Mouse (Mus musculus): ENCODE data around the gene Hdac7. TPM values are rescaled to one million over a fixed set of nuclear protein-coding genes. Genes with fewer than 3 reads are reported as not detected.

The Hdac7 gene
- total and polyA plus RNA-seq, 3 experiments: 19.8 to 55.2 (median 21.7) TPM

DNA sequence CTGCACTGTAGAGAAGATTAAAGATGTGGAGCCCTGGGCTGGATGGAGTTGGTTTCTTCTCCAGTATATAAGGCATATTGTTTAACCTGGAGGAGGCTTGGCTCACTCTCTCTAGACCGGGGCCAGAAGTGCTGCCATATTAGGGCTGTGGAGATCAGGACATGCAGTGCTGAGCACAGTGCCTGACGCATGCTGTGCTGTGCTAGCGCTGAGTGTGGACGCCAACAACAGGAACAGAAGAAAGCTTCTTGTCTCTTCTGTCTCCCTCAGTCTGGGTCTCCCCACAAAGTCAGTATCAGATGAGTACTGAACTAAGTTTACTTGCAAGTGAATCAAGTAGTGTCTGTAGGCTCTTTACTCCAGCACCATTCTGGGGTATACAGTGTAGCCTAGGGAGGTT, 4.8 kb downstream of the Hdac7 start:
- dilution Hi-C loops (cut with MboI; ENCODE audit: extremely low pct_ligation_motif_present, extremely low pct_unique_long_range_greater_than_20kb, low sequenced_read_pairs): no loop called here
- no peak for TF ChIP-seq RAD21 (IDR thresholded peaks at IDR 0.05; ENCODE audit: low read depth, low read length)
- no peak for TF ChIP-seq NELFE (IDR thresholded peaks at IDR 0.05; ENCODE audit: low read depth, low read length)
- no peak for TF ChIP-seq POLR2A (IDR thresholded peaks at IDR 0.05; ENCODE audit: low read depth, low read length)
- no peak for TF ChIP-seq BHLHE40 (IDR thresholded peaks at IDR 0.05; ENCODE audit: low read depth, low read length)
- TF ChIP-seq PAX5 (IDR thresholded peaks at IDR 0.05; ENCODE audit: low read length): no peak
- TF ChIP-seq MAZ (IDR thresholded peaks at IDR 0.05; ENCODE audit: low read depth, low read length): no peak
- no peak for TF ChIP-seq NRF1 (IDR thresholded peaks at IDR 0.05; ENCODE audit: low read depth, low read length)
- no peak for TF ChIP-seq JUND (conservative IDR thresholded peaks at IDR 0.05; ENCODE audit: low read depth, low read length)
- TF ChIP-seq MEF2A (IDR thresholded peaks at IDR 0.05; ENCODE audit: borderline replicate concordance, low read depth, low read length): no peak
- TF ChIP-seq ETS1 (conservative IDR thresholded peaks at IDR 0.05; ENCODE audit: low read depth, low read length): no peak
- no peak for TF ChIP-seq CHD2 (IDR thresholded peaks at IDR 0.05; ENCODE audit: low read length)
- TF ChIP-seq SIN3A (IDR thresholded peaks at IDR 0.05; ENCODE audit: low read length): no peak
- TF ChIP-seq MAFK (IDR thresholded peaks at IDR 0.05; ENCODE audit: insufficient replicate concordance, low read length): no peak
- no peak for TF ChIP-seq POLR2AphosphoS2 (IDR thresholded peaks at IDR 0.05; ENCODE audit: low read depth, low read length)
- no peak for TF ChIP-seq GABPA (IDR thresholded peaks at IDR 0.05; ENCODE audit: insufficient replicate concordance, low read depth, low read length)
- no peak for TF ChIP-seq ELF1 (IDR thresholded peaks at IDR 0.05; ENCODE audit: low read depth, low read length)
- no peak for TF ChIP-seq MYC (IDR thresholded peaks at IDR 0.05; ENCODE audit: low read depth, low read length)
- TF ChIP-seq JUN (IDR thresholded peaks at IDR 0.05; ENCODE audit: insufficient read depth, low read depth, low read length): no peak
- peaks cover 43 to 85% of the 10 kb centered on the region in 2 experiments for H3K4me1 ChIP-seq (ENCODE audit: control insufficient read depth in 1 of 2, insufficient read depth in 2 of 2)
- H3K36me3 ChIP-seq (replicated peaks in 1 of 2; ENCODE audit: control insufficient read depth in 1 of 2, insufficient read depth in 1 of 2, low read length in 1 of 2): no peaks in the 10 kb centered on the region
- in situ Hi-C loops (cut with MboI; ENCODE audit: low pct_ligation_motif_present, low pct_unique_long_range_greater_than_20kb, low sequenced_read_pairs): loop anchor here (25.0 kb wide), 1 partner anchor 377 kb away; no protein-coding TSS in a partner anchor
- no peaks in the 10 kb centered on the region for H3K79me2 ChIP-seq (replicated peaks; ENCODE audit: control insufficient read depth, extremely low read depth, insufficient read depth, poor library complexity, severe bottlenecking)
- no peak overlapping the region for H3K27ac ChIP-seq (ENCODE audit: insufficient read depth, low read depth)
- no peak overlapping the region for H3K4me3 ChIP-seq (replicated peaks in 1 of 3; ENCODE audit: low read depth in 2 of 3, low read length in 2 of 3, poor library complexity in 1 of 3)
- DNase-seq (ENCODE audit: extremely low read depth): no peak
- no peaks in the 10 kb centered on the region for H3K9me3 ChIP-seq (replicated peaks; ENCODE audit: low read length)
- H3K9ac ChIP-seq (ENCODE audit: insufficient read depth, low read depth): no peak overlapping the region
- no peak overlapping the region for H3K4me2 ChIP-seq (ENCODE audit: insufficient read depth, low read depth, poor library complexity, severe bottlenecking)
- no peaks in the 10 kb centered on the region for H3K27me3 ChIP-seq (replicated peaks)

DNA sequence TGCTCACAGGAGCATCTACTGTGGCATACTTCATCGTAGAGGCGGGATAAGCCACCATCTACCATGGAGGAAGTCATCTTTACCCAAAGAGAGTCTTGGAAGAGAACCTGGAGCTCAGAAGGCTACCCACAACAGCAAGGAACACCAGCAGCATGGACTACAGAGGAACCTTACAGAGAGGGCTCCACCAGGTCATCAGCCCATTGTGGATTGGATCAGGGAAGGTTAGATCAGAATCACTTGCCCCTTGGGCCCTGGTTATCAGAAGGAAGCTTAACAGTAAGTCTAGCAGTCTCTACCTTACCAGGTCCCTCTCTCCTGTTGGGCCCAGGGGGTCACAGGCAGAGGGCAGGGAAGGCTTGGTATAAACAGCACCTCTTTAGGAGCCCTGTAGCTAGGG, 5.3 kb downstream of the Hdac7 start:
- Histone ChIP-seq H3K4me2 (ENCODE audit: insufficient read depth, low read depth, poor library complexity, severe bottlenecking) (no peak overlapping the region), H3K36me3 (replicated peaks in 1 of 2; ENCODE audit: control insufficient read depth in 1 of 2, insufficient read depth in 1 of 2, low read length in 1 of 2) (no peaks in the 10 kb centered on the region), H3K27ac (ENCODE audit: insufficient read depth, low read depth) (no peak overlapping the region), H3K9ac (ENCODE audit: insufficient read depth, low read depth) (no peak overlapping the region), H3K27me3 (replicated peaks) (no peaks in the 10 kb centered on the region), H3K9me3 (replicated peaks; ENCODE audit: low read length) (no peaks in the 10 kb centered on the region), H3K79me2 (replicated peaks; ENCODE audit: control insufficient read depth, extremely low read depth, insufficient read depth, poor library complexity, severe bottlenecking) (no peaks in the 10 kb centered on the region), H3K4me1 (ENCODE audit: control insufficient read depth in 1 of 2, insufficient read depth in 2 of 2) (peaks cover 42 to 80% of the 10 kb centered on the region in 2 experiments), H3K4me3 (replicated peaks in 1 of 3; ENCODE audit: low read depth in 2 of 3, low read length in 2 of 3, poor library complexity in 1 of 3) (no peak overlapping the region)
- in situ Hi-C loops (cut with MboI; ENCODE audit: low pct_ligation_motif_present, low pct_unique_long_range_greater_than_20kb, low sequenced_read_pairs): loop anchor here (25.0 kb wide), 1 partner anchor 377 kb away; no protein-coding TSS in a partner anchor
- no peak for DNase-seq (ENCODE audit: extremely low read depth)
- dilution Hi-C loops (cut with MboI; ENCODE audit: extremely low pct_ligation_motif_present, extremely low pct_unique_long_range_greater_than_20kb, low sequenced_read_pairs): no loop called here
- TF ChIP-seq MAX (IDR thresholded peaks at IDR 0.05; ENCODE audit: low read length) (no peak), IRF4 (IDR thresholded peaks at IDR 0.05; ENCODE audit: low read depth, low read length) (no peak), CHD2 (IDR thresholded peaks at IDR 0.05; ENCODE audit: low read length) (no peak), RAD21 (IDR thresholded peaks at IDR 0.05; ENCODE audit: low read depth, low read length) (no peak), MXI1 (IDR thresholded peaks at IDR 0.05; ENCODE audit: low read depth, low read length) (no peak), CHD1 (IDR thresholded peaks at IDR 0.05; ENCODE audit: low read depth, low read length) (no peak), ZNF384 (IDR thresholded peaks at IDR 0.05; ENCODE audit: low read depth, low read length) (no peak), ETS1 (conservative IDR thresholded peaks at IDR 0.05; ENCODE audit: low read depth, low read length) (no peak), UBTF (IDR thresholded peaks at IDR 0.05; ENCODE audit: low read depth, low read length) (no peak), TBP (conservative IDR thresholded peaks at IDR 0.05; ENCODE audit: low read depth, low read length) (no peak), EP300 (IDR thresholded peaks at IDR 0.05; ENCODE audit: low read length) (no peak), NELFE (IDR thresholded peaks at IDR 0.05; ENCODE audit: low read depth, low read length) (no peak), KAT2A (IDR thresholded peaks at IDR 0.05; ENCODE audit: insufficient replicate concordance, low read length) (no peak), MAFK (IDR thresholded peaks at IDR 0.05; ENCODE audit: insufficient replicate concordance, low read length) (no peak), USF1 (IDR thresholded peaks at IDR 0.05; ENCODE audit: low read depth, low read length) (no peak), MYC (IDR thresholded peaks at IDR 0.05; ENCODE audit: low read depth, low read length) (no peak)

Data from CH12.LX (cell line).